Mouse (Mus musculus) CH12.LX (cell line): ENCODE measurements around the gene Trmt10a. TPM values are rescaled to one million over a fixed set of nuclear protein-coding genes. Genes with fewer than 3 reads are reported as not detected.

Source experiments
- DNase-seq: peaks from one replicate; pipeline ENCODE4 v3.0.0-alpha.2; 2013; ENCODE audit errors: extremely low read depth
- H3K27ac ChIP-seq: 2 replicates; pipeline ENCODE4 v1.5.1; 2012; ENCODE audit warnings: low read depth, mild to moderate bottlenecking, control low read depth, moderate library complexity; ENCODE audit not compliant: insufficient read depth
- H3K27me3 ChIP-seq: replicated peaks from 2 replicates; pipeline ENCODE3; 2012; ENCODE audit warnings: inconsistent platforms
- H3K36me3 ChIP-seq, 2 experiments: replicated peaks in 1 of 2; 2 replicates each; pipeline versions ENCODE3 to v1.6.1; 2012; ENCODE audit warnings: inconsistent platforms in 1 of 2, low read length in 1 of 2, mild to moderate bottlenecking in 1 of 2, mixed read lengths in 1 of 2, moderate library complexity in 1 of 2; ENCODE audit not compliant: control insufficient read depth in 1 of 2, insufficient read depth in 1 of 2
- H3K4me1 ChIP-seq, 2 experiments: 2 replicates each; pipeline ENCODE4 v1.6.1; 2012; ENCODE audit warnings: inconsistent platforms in 1 of 2, moderate library complexity in 1 of 2; ENCODE audit not compliant: insufficient read depth in 2 of 2, control insufficient read depth in 1 of 2
- H3K4me2 ChIP-seq: 2 replicates; pipeline ENCODE4 v1.6.1; 2012; ENCODE audit warnings: low read depth, mild to moderate bottlenecking, control low read depth; ENCODE audit not compliant: poor library complexity, insufficient read depth, severe bottlenecking
- H3K4me3 ChIP-seq, 3 experiments: fragments of 150-350 bp in 1 of 3; sonication (generic) in 1 of 3; replicated peaks in 1 of 3; 2 replicates each; pipeline versions ENCODE3 to v1.5.1; 2011 to 2012; ENCODE audit warnings: low read depth in 2 of 3, low read length in 2 of 3, mild to moderate bottlenecking in 2 of 3, moderate library complexity in 2 of 3, control low read depth in 1 of 3, improper control_type of control experiment in 1 of 3, inconsistent platforms in 1 of 3, mixed read lengths in 1 of 3; ENCODE audit not compliant: poor library complexity in 1 of 3
- H3K79me2 ChIP-seq: replicated peaks from 2 replicates; pipeline ENCODE4 v1.6.1; 2012; ENCODE audit warnings: mild to moderate bottlenecking, moderate library complexity; ENCODE audit not compliant: control insufficient read depth, poor library complexity, insufficient read depth, severe bottlenecking; ENCODE audit errors: extremely low read depth
- H3K9ac ChIP-seq: 2 replicates; pipeline ENCODE4 v1.6.1; 2012; ENCODE audit warnings: low read depth, mild to moderate bottlenecking, control low read depth, moderate library complexity; ENCODE audit not compliant: insufficient read depth
- H3K9me3 ChIP-seq: replicated peaks from 2 replicates; pipeline ENCODE3; 2012; ENCODE audit warnings: low read length, inconsistent platforms, mixed read lengths
- BHLHE40 ChIP-seq: IDR thresholded peaks from 2 replicates; pipeline ENCODE4 v1.6.1; 2011; ENCODE audit warnings: mild to moderate bottlenecking, low read depth, low read length, improper control_type of control experiment
- GABPA ChIP-seq: IDR thresholded peaks from 2 replicates; pipeline ENCODE4 v1.6.1; 2012; ENCODE audit warnings: low read depth, low read length, improper control_type of control experiment, inconsistent platforms; ENCODE audit not compliant: insufficient replicate concordance
- JUN ChIP-seq: IDR thresholded peaks from 2 replicates; pipeline ENCODE4 v1.6.1; 2011; ENCODE audit warnings: low read depth, mild to moderate bottlenecking, low read length, improper control_type of control experiment, moderate library complexity; ENCODE audit not compliant: insufficient read depth
- KAT2A ChIP-seq: IDR thresholded peaks from 2 replicates; pipeline ENCODE4 v1.6.1; 2012; ENCODE audit warnings: low read length, improper control_type of control experiment, inconsistent platforms; ENCODE audit not compliant: insufficient replicate concordance
- MAFK ChIP-seq: IDR thresholded peaks from 2 replicates; pipeline ENCODE4 v1.6.1; 2011; ENCODE audit warnings: low read length, improper control_type of control experiment; ENCODE audit not compliant: insufficient replicate concordance
- MAX ChIP-seq: IDR thresholded peaks from 2 replicates; pipeline ENCODE4 v1.6.1; 2011; ENCODE audit warnings: low read length, improper control_type of control experiment
- MAZ ChIP-seq: IDR thresholded peaks from 2 replicates; pipeline ENCODE4 v1.6.1; 2012; ENCODE audit warnings: low read depth, mild to moderate bottlenecking, inconsistent platforms, low read length, improper control_type of control experiment, moderate library complexity
- MXI1 ChIP-seq: IDR thresholded peaks from 2 replicates; pipeline ENCODE4 v1.6.1; 2011; ENCODE audit warnings: mild to moderate bottlenecking, low read depth, low read length, improper control_type of control experiment
- MYC ChIP-seq: IDR thresholded peaks from 2 replicates; pipeline ENCODE4 v1.6.1; 2011; ENCODE audit warnings: low read depth, mild to moderate bottlenecking, improper control_type of control experiment, low read length
- NRF1 ChIP-seq: IDR thresholded peaks from 2 replicates; pipeline ENCODE4 v1.6.1; 2014; ENCODE audit warnings: low read depth, mild to moderate bottlenecking, inconsistent platforms, low read length, improper control_type of control experiment, moderate library complexity
- PAX5 ChIP-seq: IDR thresholded peaks from 2 replicates; pipeline ENCODE4 v1.6.1; 2012; ENCODE audit warnings: low read length, inconsistent platforms, mixed read lengths
- RAD21 ChIP-seq: IDR thresholded peaks from 2 replicates; pipeline ENCODE4 v1.6.1; 2011; ENCODE audit warnings: low read depth, mild to moderate bottlenecking, low read length, improper control_type of control experiment, moderate library complexity
- SIN3A ChIP-seq: IDR thresholded peaks from 2 replicates; pipeline ENCODE4 v1.6.1; 2012; ENCODE audit warnings: low read length, improper control_type of control experiment, inconsistent platforms
- SMC3 ChIP-seq: IDR thresholded peaks from 2 replicates; pipeline ENCODE4 v1.6.1; 2011; ENCODE audit warnings: low read depth, low read length, improper control_type of control experiment
- TCF12 ChIP-seq: IDR thresholded peaks from 2 replicates; pipeline ENCODE4 v1.6.1; 2014; ENCODE audit warnings: low read depth, mild to moderate bottlenecking, inconsistent platforms, low read length, improper control_type of control experiment
- USF1 ChIP-seq: IDR thresholded peaks from 2 replicates; pipeline ENCODE4 v1.6.1; 2014; ENCODE audit warnings: low read depth, mild to moderate bottlenecking, inconsistent platforms, low read length, improper control_type of control experiment
- USF2 ChIP-seq: conservative IDR thresholded peaks from 2 replicates; pipeline ENCODE4 v1.6.1; 2011; ENCODE audit warnings: low read depth, low read length, improper control_type of control experiment
- ZKSCAN1 ChIP-seq: IDR thresholded peaks from 2 replicates; pipeline ENCODE4 v1.6.1; 2012; ENCODE audit warnings: low read depth, inconsistent platforms, low read length, improper control_type of control experiment, borderline replicate concordance
- ZNF384 ChIP-seq: IDR thresholded peaks from 2 replicates; pipeline ENCODE4 v1.6.1; 2012; ENCODE audit warnings: low read depth, low read length, improper control_type of control experiment, inconsistent platforms
- dilution Hi-C: fragments of 300-500 bp; cut with MboI; formaldehyde crosslinking; loops from 2 replicates; pipeline ENCODE4 v1.14.3; 2020; ENCODE audit warnings: low sequenced_read_pairs; ENCODE audit not compliant: extremely low pct_unique_long_range_greater_than_20kb, extremely low pct_ligation_motif_present
- in situ Hi-C: fragments of 300-500 bp; cut with MboI; formaldehyde crosslinking; loops from 3 replicates; pipeline ENCODE4 v1.14.3; 2019; ENCODE audit warnings: low sequenced_read_pairs, low pct_ligation_motif_present, low pct_unique_long_range_greater_than_20kb, mixed read lengths
- polyA plus RNA-seq: library from polyadenylated mRNA; unstranded; fragments of >175 nt; gene quantifications from 2 replicates; pipeline ENCODE4 v1.2.1, GENCODE M21; 2012; ENCODE audit warnings: low read depth; ENCODE audit not compliant: insufficient read length
- total RNA-seq, 2 experiments: library from RNA; depleted of rRNA; stranded (reverse); fragments of 300-350 nt in 1 of 2; fragments of >200 nt in 1 of 2; gene quantifications; 2 replicates each; pipeline ENCODE4 v1.2.3; 2012 to 2014

The Trmt10a gene
- total and polyA plus RNA-seq, 3 experiments: 31.6 to 65.7 (median 38.0) TPM

DNA sequence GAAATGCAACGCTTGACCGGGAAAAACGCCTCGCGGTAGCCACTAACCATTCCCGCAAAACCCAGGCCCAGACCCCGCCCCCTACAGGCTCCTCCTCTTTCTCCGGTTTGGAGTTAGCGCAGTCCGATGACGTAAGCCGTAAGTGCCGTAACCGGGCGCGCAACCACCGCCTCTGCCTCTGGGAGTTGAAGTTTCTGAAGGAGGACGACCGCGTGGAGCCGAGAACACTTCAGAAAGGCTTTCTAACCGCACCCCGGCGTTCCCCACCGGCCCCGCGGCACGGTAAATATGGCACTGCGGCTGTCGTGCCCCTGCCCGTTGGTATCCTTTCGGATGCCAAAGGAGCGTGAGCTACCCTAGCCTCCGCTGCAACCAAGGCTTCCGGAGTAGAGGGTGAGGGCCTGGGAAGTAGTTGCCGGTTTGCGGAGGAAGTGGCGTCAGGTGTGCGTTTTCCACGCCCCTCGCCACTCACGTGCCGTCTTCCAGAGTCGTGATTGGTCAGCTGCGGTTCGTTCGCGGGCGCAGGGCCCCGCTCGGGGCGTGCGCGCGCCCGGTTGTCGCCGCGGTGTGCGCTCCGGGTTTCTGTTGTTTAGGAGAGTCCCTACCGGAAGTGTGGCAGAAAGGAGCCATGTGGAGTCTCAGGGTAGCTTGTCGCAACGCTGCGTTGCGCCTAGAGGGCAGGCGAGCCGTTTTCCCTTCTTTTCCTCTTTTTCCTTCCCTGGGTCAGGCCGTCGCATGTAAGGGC, at the start of gene Trmt10a (continued):
- TF ChIP-seq PAX5: no peak
- TF ChIP-seq, all 38 proteins: peak for 34

DNA sequence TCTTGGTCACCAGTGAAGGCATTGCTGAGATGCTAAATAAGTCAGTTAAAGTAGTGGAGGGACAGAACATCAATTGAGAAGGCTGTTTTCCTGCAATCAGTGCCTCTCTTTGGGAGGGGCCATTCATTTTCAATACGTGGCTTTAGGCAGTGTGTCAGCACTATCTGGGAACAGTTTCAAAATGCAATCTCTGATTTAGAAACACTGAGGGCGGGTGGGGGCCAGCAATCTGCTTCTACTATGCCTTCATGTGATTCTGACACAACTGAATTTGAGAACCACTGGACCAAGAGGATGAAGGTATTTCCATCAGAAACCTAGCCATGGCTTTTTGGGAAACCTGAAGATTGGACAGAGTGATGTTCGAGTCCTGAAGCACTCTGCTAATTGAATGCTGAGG, 47.9 kb upstream of the Trmt10a start:
- Histone ChIP-seq H3K36me3 (peaks cover 2 to 5% of the 10 kb centered on the region in 2 experiments), H3K27ac (no peak overlapping the region), H3K9ac (no peak overlapping the region), H3K27me3 (no peaks in the 10 kb centered on the region), H3K4me1 (no peaks in the 10 kb centered on the region; a peak in 1 of 4 replicates), H3K4me3 (no peak overlapping the region), H3K79me2 (no peaks in the 10 kb centered on the region), H3K9me3 (no peaks in the 10 kb centered on the region), H3K4me2 (no peak overlapping the region)
- TF ChIP-seq MYC: no peak
- TF ChIP-seq GABPA: no peak
- TF ChIP-seq MXI1: no peak
- TF ChIP-seq NRF1: no peak
- TF ChIP-seq USF2: no peak
- no peak for TF ChIP-seq ZNF384
- TF ChIP-seq KAT2A: no peak
- no peak for TF ChIP-seq MAFK
- TF ChIP-seq USF1: no peak
- no peak for TF ChIP-seq MAX
- no peak for DNase-seq
- in situ Hi-C loops: no loop called here
- dilution Hi-C loops: no loop called here

DNA sequence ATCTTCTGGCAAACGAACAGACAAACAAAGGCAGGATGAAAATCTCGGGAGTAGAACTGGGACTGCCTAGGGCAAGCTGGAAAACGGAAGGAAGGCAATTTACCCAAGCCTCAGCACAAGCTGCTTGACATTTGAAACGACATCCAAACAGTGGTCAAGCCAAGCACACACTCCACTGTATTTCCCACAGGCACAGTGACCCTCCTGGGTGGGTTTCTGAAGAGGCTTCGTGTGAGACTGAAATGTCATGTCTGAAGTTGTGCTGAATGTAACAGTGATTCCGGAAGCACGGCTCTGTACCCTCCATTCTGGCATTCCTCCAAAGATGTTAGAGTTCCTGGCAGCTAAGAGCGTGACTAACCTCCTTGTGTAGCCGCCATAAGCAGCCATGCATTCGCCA, 47.5 kb upstream of the Trmt10a start:
- in situ Hi-C loops (no loop called here), dilution Hi-C loops (no loop called here)
- no peak overlapping the region for H3K4me2 ChIP-seq
- H3K27me3 ChIP-seq: no peaks in the 10 kb centered on the region
- H3K4me1 ChIP-seq: no peaks in the 10 kb centered on the region; a peak in 1 of 4 replicates
- H3K4me3 ChIP-seq: no peak overlapping the region
- no peaks in the 10 kb centered on the region for H3K9me3 ChIP-seq
- no peak overlapping the region for H3K27ac ChIP-seq
- H3K9ac ChIP-seq: no peak overlapping the region
- peaks cover 2 to 5% of the 10 kb centered on the region in 2 experiments for H3K36me3 ChIP-seq
- DNase-seq: no peak
- no peaks in the 10 kb centered on the region for H3K79me2 ChIP-seq
- TF ChIP-seq JUN: no peak
- no peak for TF ChIP-seq BHLHE40
- no peak for TF ChIP-seq MAX
- TF ChIP-seq RAD21: no peak
- no peak for TF ChIP-seq ZKSCAN1
- no peak for TF ChIP-seq TCF12
- TF ChIP-seq SMC3: no peak
- TF ChIP-seq MAZ: no peak
- TF ChIP-seq USF1: no peak
- no peak for TF ChIP-seq SIN3A
- TF ChIP-seq, all 38 proteins: peak for 0
